Mouse (Mus musculus) heart, embryonic 15.5 days (tissue): ENCODE measurements around the gene Fam178b. TPM values are rescaled to one million over a fixed set of nuclear protein-coding genes. Genes with fewer than 3 reads are reported as not detected.

ENCODE experiments used
- microRNA-seq: library from miRNA; unstranded; fragments of <30 nt; microRNA quantifications from one replicate; pipeline ENCODE4, GENCODE M21; 2016
- polyA plus RNA-seq: library from polyadenylated mRNA; unstranded; fragments of >200 nt; fragmentation: Nextera tagmentation; extraction: Ambion mirVana; gene quantifications from 2 replicates; pipeline ENCODE4 v1.2.1, GENCODE M21; 2015

Gene Fam178b
- polyA plus RNA-seq, 1 experiment from 2014 or later, result 0.68 TPM

Small RNA genes within 50 kb of the gene (microRNA-seq; reads per million reads assigned to microRNA genes)
- gene Gm24133, result not detected

Other genes with a start within 250 kb of the Fam178b start
- 41.5 and 48.2 TPM in 2 replicates for gene Lman2l, start 237.9 kb downstream of the Fam178b start, polyA plus RNA-seq
- 5.4 and 6.9 TPM in 2 replicates for gene Cnnm4, start 211.6 kb downstream of the Fam178b start, polyA plus RNA-seq
- 2.4 and 3.5 TPM in 2 replicates for gene Cnnm3, start 171.3 kb downstream of the Fam178b start, polyA plus RNA-seq
- gene Ankrd23, start 146.3 kb downstream of the Fam178b start, polyA plus RNA-seq, result 25.3 and 26.7 TPM in 2 replicates
- gene Gm42417, start 143.8 kb downstream of the Fam178b start, polyA plus RNA-seq, result 0.22 TPM in 1 of 2 replicates, not detected in the other
- gene Ankrd39, start 135.7 kb downstream of the Fam178b start, polyA plus RNA-seq, result 27.3 and 30.4 TPM in 2 replicates
- 7.9 and 10.9 TPM in 2 replicates for gene Sema4c, start 124.8 kb downstream of the Fam178b start, polyA plus RNA-seq
- gene Cox5b, start 8.3 kb upstream of the Fam178b start, polyA plus RNA-seq, result 1,122 and 1,401 TPM in 2 replicates
- 0.18 and 0.24 TPM in 2 replicates for gene 4933424G06Rik, start 27.0 kb upstream of the Fam178b start, polyA plus RNA-seq
- 73.4 and 88.4 TPM in 2 replicates for gene Actr1b, start 31.2 kb upstream of the Fam178b start, polyA plus RNA-seq
- gene Zap70, start 78.6 kb upstream of the Fam178b start, polyA plus RNA-seq, result 0.47 and 2.9 TPM in 2 replicates